Mouse (Mus musculus) CH12.LX (cell line): ENCODE results near the gene Mok. TPM values are rescaled to one million over a fixed set of nuclear protein-coding genes. Genes with fewer than 3 reads are reported as not detected.

Source experiments
- DNase-seq: peaks from one replicate; pipeline ENCODE4 v3.0.0-alpha.2; 2013; ENCODE audit errors: extremely low read depth
- H3K27ac ChIP-seq: 2 replicates; pipeline ENCODE4 v1.5.1; 2012; ENCODE audit warnings: low read depth, mild to moderate bottlenecking, control low read depth, moderate library complexity; ENCODE audit not compliant: insufficient read depth
- H3K27me3 ChIP-seq: replicated peaks from 2 replicates; pipeline ENCODE3; 2012; ENCODE audit warnings: inconsistent platforms
- H3K36me3 ChIP-seq, 2 experiments: replicated peaks in 1 of 2; 2 replicates each; pipeline versions ENCODE3 to v1.6.1; 2012; ENCODE audit warnings: inconsistent platforms in 1 of 2, low read length in 1 of 2, mild to moderate bottlenecking in 1 of 2, mixed read lengths in 1 of 2, moderate library complexity in 1 of 2; ENCODE audit not compliant: control insufficient read depth in 1 of 2, insufficient read depth in 1 of 2
- H3K4me1 ChIP-seq, 2 experiments: 2 replicates each; pipeline ENCODE4 v1.6.1; 2012; ENCODE audit warnings: inconsistent platforms in 1 of 2, moderate library complexity in 1 of 2; ENCODE audit not compliant: insufficient read depth in 2 of 2, control insufficient read depth in 1 of 2
- H3K4me2 ChIP-seq: 2 replicates; pipeline ENCODE4 v1.6.1; 2012; ENCODE audit warnings: low read depth, mild to moderate bottlenecking, control low read depth; ENCODE audit not compliant: poor library complexity, insufficient read depth, severe bottlenecking
- H3K4me3 ChIP-seq, 3 experiments: fragments of 150-350 bp in 1 of 3; sonication (generic) in 1 of 3; replicated peaks in 1 of 3; 2 replicates each; pipeline versions ENCODE3 to v1.5.1; 2011 to 2012; ENCODE audit warnings: low read depth in 2 of 3, low read length in 2 of 3, mild to moderate bottlenecking in 2 of 3, moderate library complexity in 2 of 3, control low read depth in 1 of 3, improper control_type of control experiment in 1 of 3, inconsistent platforms in 1 of 3, mixed read lengths in 1 of 3; ENCODE audit not compliant: poor library complexity in 1 of 3
- H3K79me2 ChIP-seq: replicated peaks from 2 replicates; pipeline ENCODE4 v1.6.1; 2012; ENCODE audit warnings: mild to moderate bottlenecking, moderate library complexity; ENCODE audit not compliant: control insufficient read depth, poor library complexity, insufficient read depth, severe bottlenecking; ENCODE audit errors: extremely low read depth
- H3K9ac ChIP-seq: 2 replicates; pipeline ENCODE4 v1.6.1; 2012; ENCODE audit warnings: low read depth, mild to moderate bottlenecking, control low read depth, moderate library complexity; ENCODE audit not compliant: insufficient read depth
- H3K9me3 ChIP-seq: replicated peaks from 2 replicates; pipeline ENCODE3; 2012; ENCODE audit warnings: low read length, inconsistent platforms, mixed read lengths
- BHLHE40 ChIP-seq: IDR thresholded peaks from 2 replicates; pipeline ENCODE4 v1.6.1; 2011; ENCODE audit warnings: mild to moderate bottlenecking, low read depth, low read length, improper control_type of control experiment
- CHD1 ChIP-seq: IDR thresholded peaks from 2 replicates; pipeline ENCODE4 v1.6.1; 2012; ENCODE audit warnings: low read depth, low read length, improper control_type of control experiment, inconsistent platforms
- CHD2 ChIP-seq: IDR thresholded peaks from 2 replicates; pipeline ENCODE4 v1.6.1; 2011; ENCODE audit warnings: low read length, improper control_type of control experiment
- ELF1 ChIP-seq: IDR thresholded peaks from 2 replicates; pipeline ENCODE4 v1.6.1; 2014; ENCODE audit warnings: low read depth, mild to moderate bottlenecking, inconsistent platforms, low read length, improper control_type of control experiment
- EP300 ChIP-seq: IDR thresholded peaks from 2 replicates; pipeline ENCODE4 v1.6.1; 2011; ENCODE audit warnings: low read length, improper control_type of control experiment
- GABPA ChIP-seq: IDR thresholded peaks from 2 replicates; pipeline ENCODE4 v1.6.1; 2012; ENCODE audit warnings: low read depth, low read length, improper control_type of control experiment, inconsistent platforms; ENCODE audit not compliant: insufficient replicate concordance
- IRF4 ChIP-seq: IDR thresholded peaks from 2 replicates; pipeline ENCODE4 v1.6.1; 2014; ENCODE audit warnings: low read depth, mild to moderate bottlenecking, inconsistent platforms, low read length, improper control_type of control experiment
- JUN ChIP-seq: IDR thresholded peaks from 2 replicates; pipeline ENCODE4 v1.6.1; 2011; ENCODE audit warnings: low read depth, mild to moderate bottlenecking, low read length, improper control_type of control experiment, moderate library complexity; ENCODE audit not compliant: insufficient read depth
- JUND ChIP-seq: conservative IDR thresholded peaks from 2 replicates; pipeline ENCODE4 v1.6.1; 2011; ENCODE audit warnings: low read depth, low read length, improper control_type of control experiment
- KAT2A ChIP-seq: IDR thresholded peaks from 2 replicates; pipeline ENCODE4 v1.6.1; 2012; ENCODE audit warnings: low read length, improper control_type of control experiment, inconsistent platforms; ENCODE audit not compliant: insufficient replicate concordance
- MAFK ChIP-seq: IDR thresholded peaks from 2 replicates; pipeline ENCODE4 v1.6.1; 2011; ENCODE audit warnings: low read length, improper control_type of control experiment; ENCODE audit not compliant: insufficient replicate concordance
- MEF2A ChIP-seq: IDR thresholded peaks from 2 replicates; pipeline ENCODE4 v1.6.1; 2014; ENCODE audit warnings: low read depth, mild to moderate bottlenecking, inconsistent platforms, low read length, improper control_type of control experiment, borderline replicate concordance
- MXI1 ChIP-seq: IDR thresholded peaks from 2 replicates; pipeline ENCODE4 v1.6.1; 2011; ENCODE audit warnings: mild to moderate bottlenecking, low read depth, low read length, improper control_type of control experiment
- MYC ChIP-seq: IDR thresholded peaks from 2 replicates; pipeline ENCODE4 v1.6.1; 2011; ENCODE audit warnings: low read depth, mild to moderate bottlenecking, improper control_type of control experiment, low read length
- NRF1 ChIP-seq: IDR thresholded peaks from 2 replicates; pipeline ENCODE4 v1.6.1; 2014; ENCODE audit warnings: low read depth, mild to moderate bottlenecking, inconsistent platforms, low read length, improper control_type of control experiment, moderate library complexity
- PAX5 ChIP-seq: IDR thresholded peaks from 2 replicates; pipeline ENCODE4 v1.6.1; 2012; ENCODE audit warnings: low read length, inconsistent platforms, mixed read lengths
- POLR2A ChIP-seq: IDR thresholded peaks from 2 replicates; pipeline ENCODE4 v1.6.1; 2011; ENCODE audit warnings: low read depth, mild to moderate bottlenecking, improper control_type of control experiment, low read length
- POLR2AphosphoS2 ChIP-seq: IDR thresholded peaks from 2 replicates; pipeline ENCODE4 v1.6.1; 2011; ENCODE audit warnings: low read depth, low read length, improper control_type of control experiment
- SMC3 ChIP-seq: IDR thresholded peaks from 2 replicates; pipeline ENCODE4 v1.6.1; 2011; ENCODE audit warnings: low read depth, low read length, improper control_type of control experiment
- TBP ChIP-seq: conservative IDR thresholded peaks from 2 replicates; pipeline ENCODE4 v1.6.1; 2011; ENCODE audit warnings: low read depth, low read length, improper control_type of control experiment
- TCF12 ChIP-seq: IDR thresholded peaks from 2 replicates; pipeline ENCODE4 v1.6.1; 2014; ENCODE audit warnings: low read depth, mild to moderate bottlenecking, inconsistent platforms, low read length, improper control_type of control experiment
- UBTF ChIP-seq: IDR thresholded peaks from 2 replicates; pipeline ENCODE4 v1.6.1; 2012; ENCODE audit warnings: low read depth, mild to moderate bottlenecking, inconsistent platforms, low read length, improper control_type of control experiment, moderate library complexity
- USF2 ChIP-seq: conservative IDR thresholded peaks from 2 replicates; pipeline ENCODE4 v1.6.1; 2011; ENCODE audit warnings: low read depth, low read length, improper control_type of control experiment
- dilution Hi-C: fragments of 300-500 bp; cut with MboI; formaldehyde crosslinking; loops from 2 replicates; pipeline ENCODE4 v1.14.3; 2020; ENCODE audit warnings: low sequenced_read_pairs; ENCODE audit not compliant: extremely low pct_unique_long_range_greater_than_20kb, extremely low pct_ligation_motif_present
- in situ Hi-C: fragments of 300-500 bp; cut with MboI; formaldehyde crosslinking; loops from 3 replicates; pipeline ENCODE4 v1.14.3; 2019; ENCODE audit warnings: low sequenced_read_pairs, low pct_ligation_motif_present, low pct_unique_long_range_greater_than_20kb, mixed read lengths
- polyA plus RNA-seq: library from polyadenylated mRNA; unstranded; fragments of >175 nt; gene quantifications from 2 replicates; pipeline ENCODE4 v1.2.1, GENCODE M21; 2012; ENCODE audit warnings: low read depth; ENCODE audit not compliant: insufficient read length
- total RNA-seq, 2 experiments: library from RNA; depleted of rRNA; stranded (reverse); fragments of 300-350 nt in 1 of 2; fragments of >200 nt in 1 of 2; gene quantifications; 2 replicates each; pipeline ENCODE4 v1.2.3; 2012 to 2014

The Mok gene
- total and polyA plus RNA-seq, 3 experiments = 7.1 to 11.0 (median 9.8) TPM

GRCm38 (mm10) chr12:110854786-110855737 is 14.3 kb upstream of the Mok start (continued):
- no peak for TF ChIP-seq UBTF
- no peak for TF ChIP-seq GABPA
- TF ChIP-seq PAX5 = no peak
- peak; percentile 73 for TF ChIP-seq POLR2A
- no peak for TF ChIP-seq MAFK
- no peak for TF ChIP-seq JUN
- TF ChIP-seq USF2 = no peak
- no peak for TF ChIP-seq CHD1
- no peak for TF ChIP-seq EP300
- TF ChIP-seq BHLHE40 = no peak; the same call in 1 of the 2 replicates

- no peak overlapping the region for H3K27ac ChIP-seq
- no peak overlapping the region for H3K4me2 ChIP-seq
- in situ Hi-C loops = no loop called here
- no peak overlapping the region for H3K9ac ChIP-seq
- dilution Hi-C loops = no loop called here
- DNase-seq = no peak
- H3K4me1 ChIP-seq = peaks cover 18 to 39% of the 10 kb centered on the region in 2 experiments
- no peaks in the 10 kb centered on the region for H3K9me3 ChIP-seq
- peaks cover 0 to 9% of the 10 kb centered on the region in 2 experiments for H3K36me3 ChIP-seq
- H3K4me3 ChIP-seq = no peak overlapping the region
- no peaks in the 10 kb centered on the region for H3K27me3 ChIP-seq
- H3K79me2 ChIP-seq = peaks cover 16% of the 10 kb centered on the region
- no peak for TF ChIP-seq TCF12
- TF ChIP-seq BHLHE40 = no peak
- no peak for TF ChIP-seq CHD2
- TF ChIP-seq POLR2AphosphoS2 = no peak
- TF ChIP-seq TBP = no peak
- TF ChIP-seq ELF1 = no peak
- TF ChIP-seq JUND = no peak
- no peak for TF ChIP-seq MYC
- no peak for TF ChIP-seq NRF1
- no peak for TF ChIP-seq MXI1
- no peak for TF ChIP-seq PAX5
- TF ChIP-seq SMC3 = no peak
- TF ChIP-seq GABPA = no peak
- no peak for TF ChIP-seq POLR2A
- TF ChIP-seq KAT2A = no peak
- no peak for TF ChIP-seq UBTF
- no peak for TF ChIP-seq MEF2A
- TF ChIP-seq JUN = no peak
- no peak for TF ChIP-seq IRF4
These were observed 11.2 kb upstream of the Mok start for GRCm38 (mm10) chr12:110851923-110852322.
